Mouse (Mus musculus) cerebellum, adult 2 months (tissue): Measurements from ENCODE around the gene Cfap45.

ENCODE experiments used
- CTCF ChIP-seq: fragments of 200-500 bp; IDR thresholded peaks from 2 replicates; pipeline ENCODE4 v1.5.1; 2011; ENCODE audit warnings: low read depth, mild to moderate bottlenecking, control low read depth, low read length, moderate library complexity, borderline replicate concordance; ENCODE audit not compliant: insufficient read depth
- POLR2A ChIP-seq: fragments of 200-500 bp; IDR thresholded peaks from 2 replicates; pipeline ENCODE4 v1.6.1; 2011; ENCODE audit warnings: low read length, control low read depth, borderline replicate concordance; ENCODE audit not compliant: insufficient read depth

GRCm38 (mm10) chr1:172519644-172520043 is 957 bp upstream of the Cfap45 start:
- TF ChIP-seq POLR2A, result no peak
- no peak for TF ChIP-seq CTCF
